Mouse (Mus musculus) gastrocnemius, postnatal 4 days (tissue): Measurements from ENCODE around the gene Ptprm. TPM values are rescaled to one million over a fixed set of nuclear protein-coding genes. Genes with fewer than 3 reads are reported as not detected.
A peak's percentile ranks its signal among the peaks of the same experiment; 100 is the strongest.

ENCODE experiments used
- DNase-seq, 2 experiments: peaks; one replicate each; pipeline ENCODE4 v3.0.0; 2021 to 2022; ENCODE audit warnings: low spot score in 2 of 2, mixed read lengths in 2 of 2
- total RNA-seq, 2 experiments: library from RNA; stranded (reverse); gene quantifications; 2 replicates each; pipeline ENCODE4 v1.2.3; 2021

The Ptprm gene
- total RNA-seq, 2 experiments from 2014 or later: 54.5 to 60.0 TPM

DNA sequence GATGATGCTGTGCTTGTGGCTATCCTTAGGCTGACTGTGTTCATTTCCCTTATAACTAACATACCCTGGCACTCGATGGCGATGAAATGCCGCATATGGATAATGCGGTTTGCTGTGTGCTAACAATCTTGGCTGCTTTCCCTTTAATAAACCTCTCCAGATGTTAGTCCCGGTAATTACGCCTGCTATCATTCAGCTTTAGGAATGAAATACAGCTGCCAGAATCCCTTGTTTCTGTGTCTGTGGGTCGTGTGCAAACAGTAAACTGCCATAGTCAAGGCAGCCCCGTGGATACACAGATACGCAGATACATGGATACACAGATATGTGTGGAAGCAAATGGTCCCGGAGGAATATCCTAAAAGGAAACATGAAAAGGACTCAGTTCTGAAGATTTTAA is 116.8 kb downstream of the Ptprm start:
- DNase-seq: no peak

DNA sequence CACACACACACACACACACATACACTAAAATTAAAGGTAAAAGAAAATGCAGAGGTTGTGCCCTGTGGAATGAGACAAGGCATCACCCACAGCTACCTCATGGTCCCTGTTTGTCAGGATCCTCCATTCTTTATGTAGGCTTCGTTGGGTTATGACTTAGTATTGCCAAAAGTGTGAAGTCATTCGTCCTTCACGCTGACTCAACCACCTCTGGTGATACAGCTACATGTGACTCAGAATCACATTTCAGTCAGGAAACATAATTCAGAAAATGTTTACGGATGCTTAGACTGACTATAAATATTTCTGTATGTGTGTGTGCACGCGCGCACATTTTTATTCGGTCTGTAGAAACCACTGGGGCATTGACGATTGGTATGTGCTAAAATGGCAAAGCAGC is 121.2 kb downstream of the Ptprm start:
- DNase-seq: no peak

DNA sequence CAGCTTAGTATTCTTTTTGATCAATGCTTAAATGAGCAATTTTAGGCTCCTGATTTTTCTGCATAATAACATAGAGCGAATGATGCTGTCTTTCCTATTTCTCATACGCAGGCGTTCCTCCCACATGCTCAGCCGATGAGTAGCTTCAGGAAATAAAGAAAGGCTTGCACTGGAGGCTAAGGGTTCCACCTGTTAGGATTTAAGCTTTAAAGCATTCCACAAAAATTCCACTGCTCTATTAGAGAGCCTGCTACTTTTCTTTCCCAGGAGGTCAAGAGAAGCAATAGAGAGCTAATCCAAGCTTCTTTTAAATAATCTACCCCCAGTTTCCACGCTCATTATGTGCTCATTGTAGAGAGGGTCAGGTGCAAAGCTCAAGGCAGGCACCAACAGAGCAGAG is 127.3 kb downstream of the Ptprm start:
- no peak for DNase-seq

DNA sequence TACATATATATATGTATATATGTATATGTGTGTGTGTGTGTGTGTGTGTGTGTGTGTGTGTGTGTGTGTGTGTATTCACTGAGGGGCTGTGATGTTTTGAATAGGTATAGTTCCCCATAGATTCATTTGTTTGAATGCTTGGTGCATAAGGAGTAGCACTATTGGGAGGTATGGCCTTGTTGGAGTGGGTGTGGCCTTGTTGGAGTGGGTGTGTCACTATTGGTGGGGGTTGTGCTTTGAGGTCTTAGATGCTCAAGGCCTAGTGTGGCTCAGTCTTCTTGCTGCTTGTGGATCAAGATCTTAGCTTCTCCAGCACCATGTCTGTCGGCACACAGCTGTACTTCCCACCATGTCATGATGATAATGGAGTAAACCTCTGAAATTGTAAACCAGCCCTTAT is 138.9 kb downstream of the Ptprm start:
- no peak for DNase-seq

DNA sequence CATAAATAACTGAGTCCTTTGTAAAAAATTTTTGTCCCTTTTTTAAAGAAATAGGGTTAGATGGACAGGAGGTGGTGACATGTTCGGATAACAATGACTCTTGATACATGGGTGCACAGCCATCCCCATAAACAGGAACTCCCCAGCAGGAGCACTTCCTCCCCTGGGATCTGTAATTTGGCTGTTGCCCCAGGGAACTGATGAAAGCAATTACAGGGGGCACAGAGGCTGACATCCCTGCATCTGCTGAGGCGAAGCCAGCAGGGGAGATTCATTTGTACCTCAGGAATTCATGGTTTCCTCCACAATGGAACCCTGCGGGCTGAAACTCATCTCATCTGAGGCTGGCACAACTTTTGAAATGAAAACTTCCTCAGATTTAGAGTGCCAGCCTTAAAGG is 140.5 kb downstream of the Ptprm start:
- DNase-seq: no peak

DNA sequence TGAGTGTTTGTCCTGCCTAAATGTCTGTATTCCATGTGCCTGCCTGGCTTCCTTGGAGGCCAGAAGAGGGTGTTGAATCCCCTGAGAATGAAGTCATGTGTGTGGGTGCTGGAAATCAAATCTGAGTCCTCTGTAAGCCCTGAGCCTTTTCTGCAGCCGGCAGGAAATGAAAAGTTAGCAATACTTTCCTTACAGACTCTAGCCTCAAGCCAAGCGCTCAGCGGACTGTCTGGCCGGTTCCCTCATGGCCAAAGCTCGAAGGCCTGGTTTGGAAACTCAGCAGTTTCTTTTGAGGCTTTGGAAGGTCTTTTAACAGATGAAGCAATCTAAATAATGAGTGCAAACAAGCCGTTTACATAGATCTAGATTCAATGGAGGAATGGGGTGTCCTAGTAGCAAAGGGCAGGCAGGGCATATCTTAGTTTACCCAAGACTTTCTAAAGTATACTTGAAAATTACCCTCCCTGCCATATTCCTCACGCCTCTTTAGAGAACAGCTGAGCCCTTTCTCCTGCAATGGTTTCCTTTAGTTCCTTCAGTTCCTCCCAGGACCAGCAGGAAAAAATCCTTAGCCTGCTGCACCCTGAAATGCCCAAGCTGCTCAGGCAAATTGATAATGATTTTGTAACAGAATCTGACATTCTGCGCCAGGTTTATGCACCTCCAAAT is 144.4 kb downstream of the Ptprm start:
- DNase-seq: peak in 1 of 2 experiments; percentile 9

DNA sequence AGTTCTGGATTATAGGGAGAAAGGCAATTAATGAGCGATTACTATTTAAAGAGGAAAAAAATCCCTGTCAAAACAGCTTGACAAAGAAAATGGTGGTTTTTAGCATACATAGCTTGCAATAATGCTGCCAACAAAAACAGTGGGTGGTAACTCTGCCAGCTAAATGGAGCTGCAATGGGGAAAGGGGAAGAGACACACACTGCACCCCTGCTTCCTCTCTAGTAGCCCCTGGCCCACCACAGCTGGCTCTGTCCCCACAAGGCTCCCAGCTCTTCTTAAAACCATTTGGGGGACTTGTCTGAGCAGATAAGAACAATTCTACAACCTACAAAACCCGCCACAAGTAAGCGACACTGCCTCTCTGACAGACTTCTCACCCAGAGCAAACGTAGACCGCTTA is 145.7 kb downstream of the Ptprm start:
- DNase-seq: no peak

DNA sequence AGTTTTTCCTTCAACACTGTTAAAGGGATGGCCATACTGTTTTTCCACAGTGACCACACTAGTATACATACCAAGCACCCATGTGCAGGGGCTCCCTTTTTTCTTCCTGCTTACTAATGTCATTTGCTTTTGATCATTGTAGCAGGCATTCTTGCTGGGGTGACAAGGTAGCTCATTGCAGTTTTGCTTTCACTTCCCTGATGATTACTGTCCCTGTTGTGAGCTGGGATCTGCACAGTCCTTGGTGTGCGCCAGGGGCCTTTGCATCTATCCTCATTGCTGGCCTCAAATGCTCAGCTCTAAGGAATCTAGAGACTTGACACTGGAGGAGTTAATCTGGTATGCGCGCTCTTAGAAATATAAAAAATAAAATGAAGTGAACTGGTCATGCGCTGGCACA is 147.3 kb downstream of the Ptprm start:
- DNase-seq: no peak

DNA sequence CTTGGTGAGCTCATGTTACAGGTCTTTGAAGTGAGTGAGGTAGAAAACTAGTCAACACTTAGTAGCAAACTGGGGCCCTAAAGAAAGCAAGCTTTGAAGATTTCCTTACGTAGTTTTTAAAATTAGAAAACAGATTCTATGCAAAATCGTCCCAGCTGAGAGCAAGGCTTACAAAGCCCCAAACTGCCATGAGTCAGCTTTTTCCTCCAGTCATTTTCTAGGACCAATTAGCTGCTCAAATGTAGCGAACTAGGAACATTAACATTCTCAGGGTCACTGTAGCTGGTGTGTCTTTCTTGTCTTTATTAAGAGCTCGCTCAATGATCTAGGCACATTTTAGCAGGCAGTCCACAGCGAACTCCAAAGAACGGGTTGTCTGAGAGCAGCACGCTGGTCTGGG is 153.1 kb downstream of the Ptprm start:
- no peak for DNase-seq

DNA sequence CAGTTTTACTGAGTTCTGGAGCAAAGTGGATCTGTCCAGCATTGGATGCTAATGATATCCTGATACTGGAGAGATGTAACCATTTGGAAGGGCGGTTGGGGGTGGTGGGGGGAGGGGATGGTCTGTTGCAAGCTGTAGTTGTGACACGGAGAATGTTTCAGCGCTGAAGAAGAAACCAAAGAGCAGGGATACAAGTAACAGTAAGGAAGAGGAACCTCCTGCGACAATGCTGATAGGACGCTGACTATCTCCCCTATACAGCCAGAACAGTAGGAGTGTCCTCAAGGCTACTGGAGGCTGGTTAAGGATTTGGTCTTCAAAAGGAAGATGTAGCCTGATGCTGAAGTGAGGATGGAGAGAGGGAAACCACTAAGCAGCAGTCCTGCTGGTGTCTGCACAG is 160.5 kb downstream of the Ptprm start:
- DNase-seq: no peak

DNA sequence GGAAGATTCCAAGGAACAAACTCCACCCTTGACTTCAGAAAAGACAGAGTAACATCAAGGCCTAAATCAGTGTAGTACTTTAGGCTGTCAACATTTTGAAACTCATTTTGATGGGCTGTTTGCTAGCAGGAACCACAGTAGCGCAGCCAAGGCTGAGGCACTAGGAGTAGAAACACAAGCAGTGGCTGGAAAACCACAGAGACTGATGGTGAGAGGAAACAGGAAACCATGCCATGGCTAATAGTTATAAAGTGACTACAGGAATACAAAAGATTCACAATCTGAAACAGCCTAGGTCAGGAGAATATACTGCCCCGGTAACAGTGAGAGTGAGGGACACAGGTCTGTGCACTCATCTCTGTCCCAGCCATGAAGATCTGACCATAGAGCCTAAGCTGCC is 165.7 kb downstream of the Ptprm start:
- no peak for DNase-seq

DNA sequence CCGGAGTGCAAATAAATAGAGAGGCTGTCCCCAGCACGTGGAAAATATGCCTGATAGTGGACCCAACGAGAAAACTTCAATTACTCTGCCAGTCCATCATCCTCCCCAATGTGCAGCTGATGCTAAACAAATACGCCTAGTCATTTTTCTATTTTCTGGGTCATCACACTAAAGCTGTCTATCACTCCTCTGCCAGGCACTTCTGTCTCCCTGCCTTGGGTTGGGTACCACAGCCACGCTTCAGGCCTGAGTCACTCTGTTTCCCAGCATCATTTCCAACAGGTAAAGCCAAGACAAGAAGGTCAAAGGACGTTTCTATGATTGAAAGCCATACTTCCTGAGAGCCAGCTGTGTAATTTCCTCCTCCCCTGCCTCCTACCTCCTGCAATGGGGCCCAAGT is 167.4 kb downstream of the Ptprm start:
- DNase-seq: no peak

DNA sequence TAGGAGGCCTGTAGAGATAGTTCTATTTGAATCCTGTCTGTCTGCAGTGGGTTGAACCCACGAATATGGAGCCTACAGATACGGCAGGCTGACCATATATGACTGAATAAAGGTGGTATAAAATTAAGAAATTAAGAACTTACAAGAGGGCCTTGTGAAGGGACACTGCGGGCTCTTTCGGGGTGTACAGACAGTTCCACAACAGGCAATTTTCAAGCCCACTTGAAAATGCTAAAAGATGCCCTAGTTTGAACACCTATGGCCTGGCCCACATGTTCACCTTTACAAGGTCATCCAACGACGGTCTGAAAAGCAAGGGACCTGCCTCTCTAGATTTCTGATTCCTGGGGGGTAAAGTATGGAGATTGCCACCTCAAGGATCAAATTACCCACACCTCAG is 168.3 kb downstream of the Ptprm start:
- DNase-seq: no peak

DNA sequence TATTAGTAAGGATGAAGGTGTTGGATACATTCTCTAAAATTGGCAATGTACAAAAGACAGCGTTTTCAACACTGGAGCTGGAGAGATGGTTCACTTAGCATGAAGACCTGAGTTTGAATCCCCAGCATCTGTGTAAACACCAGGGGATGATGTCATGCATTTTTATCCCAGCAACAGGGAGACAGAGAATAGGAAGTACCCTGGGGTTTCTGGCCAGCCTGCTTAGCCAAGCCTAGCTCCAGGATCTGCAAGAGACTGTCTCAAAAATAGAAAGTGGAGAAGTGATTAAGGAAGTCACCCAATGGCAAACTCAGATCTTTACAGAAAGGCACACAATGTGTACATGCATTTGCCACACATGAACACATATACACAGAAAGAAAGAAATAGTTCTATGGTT is 174.8 kb downstream of the Ptprm start:
- no peak for DNase-seq

DNA sequence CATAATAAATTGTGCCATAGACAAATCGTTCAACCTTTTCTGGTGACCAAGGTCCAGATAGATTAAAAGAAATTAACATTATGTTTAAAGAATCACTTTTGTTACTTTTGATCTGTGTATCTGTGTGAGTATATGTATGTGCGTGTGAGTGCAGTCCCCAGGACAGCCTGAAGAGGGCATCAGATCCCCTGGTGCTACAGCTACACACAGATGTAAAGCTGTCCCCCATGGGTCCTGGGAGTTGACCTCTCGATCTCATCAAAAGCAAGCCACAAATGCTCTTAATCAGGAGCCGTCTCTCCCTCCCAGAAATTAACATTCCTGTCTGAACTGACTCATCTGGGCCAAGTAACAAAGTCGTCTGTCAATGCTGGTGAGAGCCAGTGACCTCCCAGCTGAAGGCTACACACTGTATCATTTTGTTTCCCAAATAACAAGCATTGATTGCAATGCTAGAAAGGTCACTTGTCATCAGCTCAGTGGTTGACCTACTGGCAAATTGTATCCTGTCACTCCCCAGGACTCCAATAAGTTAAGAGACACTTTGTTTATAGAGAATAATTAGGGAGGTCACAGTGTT is 175.5 kb downstream of the Ptprm start:
- DNase-seq: no peak

DNA sequence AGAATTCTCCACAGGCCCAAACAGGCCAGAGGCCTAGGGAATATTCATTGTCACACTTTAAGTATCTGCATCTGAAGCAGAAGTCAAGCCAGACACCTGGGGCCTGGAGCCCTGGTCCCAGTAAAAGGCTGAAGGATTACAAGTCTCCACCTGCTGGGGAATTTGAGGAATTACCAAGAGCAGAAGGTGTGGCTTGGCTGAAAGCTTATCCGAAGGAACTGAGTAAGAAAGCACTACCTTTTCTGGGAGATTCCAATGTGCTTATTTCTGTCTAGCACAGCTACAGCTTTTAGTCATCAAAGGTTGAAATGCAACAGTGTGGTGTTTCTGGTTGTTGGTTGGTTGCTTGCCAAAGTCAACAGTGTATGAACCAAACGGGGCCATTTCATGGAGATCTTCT is 178.4 kb downstream of the Ptprm start:
- peak in 1 of 2 experiments; percentile 12 for DNase-seq

DNA sequence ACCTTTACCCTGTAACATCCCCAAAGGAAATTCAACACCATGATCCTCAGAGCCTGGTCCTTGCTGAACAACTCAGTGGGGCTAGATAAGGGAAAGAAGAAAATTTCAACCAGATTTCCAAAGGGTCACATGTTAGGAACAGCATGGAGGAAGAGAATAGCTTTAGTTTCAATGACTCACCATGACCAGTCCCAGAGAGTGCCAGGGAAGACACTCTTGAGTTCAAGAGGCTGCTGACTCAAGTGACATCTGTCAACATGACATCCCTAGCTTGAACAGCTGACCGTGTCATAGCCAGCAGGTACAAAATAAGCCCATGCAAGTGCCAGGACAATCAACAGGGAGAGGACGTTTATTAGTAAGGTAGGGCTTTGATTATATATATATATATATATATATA is 182.9 kb downstream of the Ptprm start:
- DNase-seq: no peak

DNA sequence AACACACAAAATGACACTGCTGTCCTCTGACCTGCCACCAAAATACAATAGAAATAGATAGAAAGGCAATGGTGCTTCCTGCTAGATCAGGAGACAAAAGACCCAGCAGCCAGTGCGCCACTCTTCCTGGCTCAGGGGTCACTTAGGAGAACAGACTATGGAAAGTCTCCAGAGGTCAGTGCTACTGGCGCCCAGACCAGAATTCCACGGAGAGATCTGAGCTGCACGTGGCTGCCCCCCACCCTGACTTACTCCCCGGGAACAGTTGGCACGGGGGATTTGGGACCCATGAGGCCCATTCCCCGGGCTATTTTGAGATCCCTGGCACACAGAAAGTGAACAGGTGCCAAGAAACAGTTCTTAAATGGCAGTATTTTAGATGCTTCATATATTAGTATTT is 183.6 kb downstream of the Ptprm start:
- DNase-seq: peak in 1 of 2 experiments; percentile 14

DNA sequence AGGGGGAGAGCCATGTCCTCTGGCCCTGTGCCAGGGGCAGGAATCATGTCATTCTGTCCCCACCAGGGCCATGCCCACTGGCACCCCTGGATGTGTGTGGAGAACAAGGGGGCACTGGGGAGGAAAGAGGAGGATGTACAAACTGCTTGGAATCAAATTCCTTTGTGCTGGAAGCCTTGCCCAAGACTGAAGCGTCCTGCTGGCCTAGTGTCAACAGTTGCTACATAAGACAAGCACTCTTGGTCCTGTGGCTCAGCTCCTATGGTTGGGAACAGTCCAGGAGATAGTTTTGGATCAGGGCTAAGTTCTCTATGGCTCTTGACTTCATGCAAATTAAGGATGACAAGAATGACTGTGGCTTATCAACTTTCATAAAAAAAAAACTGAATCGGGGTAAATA is 188.4 kb downstream of the Ptprm start:
- DNase-seq: no peak

DNA sequence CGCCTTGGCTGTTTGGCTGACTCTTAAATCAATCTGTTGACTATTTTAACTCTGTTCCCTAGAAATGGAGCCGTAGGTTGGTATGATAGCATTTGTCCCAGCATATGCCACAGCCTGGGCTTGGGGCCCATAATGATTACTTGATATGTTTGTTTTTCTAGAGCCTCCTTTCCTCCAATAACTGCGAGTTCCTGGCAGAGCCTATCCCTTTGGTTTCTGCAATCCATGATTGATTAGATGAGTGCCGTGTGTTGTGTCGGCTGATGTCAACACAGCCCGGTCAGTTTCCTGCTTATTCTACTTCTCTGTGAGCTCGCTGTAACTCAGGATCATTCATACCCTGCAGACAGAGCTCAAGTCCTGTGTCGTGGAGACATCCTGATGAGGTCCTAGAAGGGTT is 194.6 kb downstream of the Ptprm start:
- no peak for DNase-seq

DNA sequence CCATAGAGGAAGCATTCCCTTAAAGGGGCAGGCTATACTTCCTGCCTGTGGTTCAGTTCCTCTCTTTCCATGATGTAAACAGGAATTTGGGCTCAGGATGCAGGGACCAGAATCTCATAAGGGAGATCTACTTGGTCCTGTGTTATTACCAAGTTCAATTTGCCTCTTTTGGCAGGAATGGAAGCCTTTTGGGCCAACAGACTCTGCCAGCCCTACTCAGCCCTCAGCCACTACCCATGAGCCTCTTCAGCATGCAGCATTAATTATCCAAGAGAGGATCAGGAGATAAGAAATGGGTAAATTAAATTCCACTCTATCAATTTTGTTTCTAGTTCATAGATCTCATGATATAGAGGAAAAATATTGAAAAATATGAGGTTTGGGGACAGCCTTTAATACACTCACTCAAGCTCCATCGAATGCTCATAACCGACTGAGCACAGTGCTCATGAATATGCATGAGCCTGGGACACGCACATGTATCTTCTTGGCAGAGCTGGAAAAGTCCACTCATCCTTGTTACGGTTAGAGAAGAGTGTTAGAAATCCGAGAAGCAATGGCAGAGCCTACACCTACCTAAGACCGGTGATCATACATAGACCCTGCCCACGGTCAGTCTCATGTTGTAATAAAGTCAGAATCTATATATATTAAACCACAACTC is 197.0 kb downstream of the Ptprm start:
- DNase-seq: no peak

DNA sequence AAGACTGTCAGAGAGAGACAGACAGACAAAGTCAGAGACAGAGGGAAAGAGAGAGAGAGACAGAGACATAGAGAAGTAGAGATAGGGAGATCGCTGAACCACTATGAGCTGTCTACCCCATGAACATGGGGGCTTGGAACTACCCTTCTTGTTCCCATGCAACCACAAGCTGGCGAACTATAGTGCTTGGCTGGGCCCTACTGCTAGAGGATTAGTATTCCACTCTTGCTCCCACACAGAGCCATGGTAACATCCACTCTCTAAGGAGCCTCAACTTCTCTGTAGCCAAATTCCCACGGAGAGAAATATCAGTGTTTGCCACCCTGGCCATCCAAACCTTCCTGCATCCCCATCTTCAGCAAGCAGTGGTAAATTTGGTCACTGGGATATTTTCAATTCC is 202.0 kb downstream of the Ptprm start:
- DNase-seq: no peak

DNA sequence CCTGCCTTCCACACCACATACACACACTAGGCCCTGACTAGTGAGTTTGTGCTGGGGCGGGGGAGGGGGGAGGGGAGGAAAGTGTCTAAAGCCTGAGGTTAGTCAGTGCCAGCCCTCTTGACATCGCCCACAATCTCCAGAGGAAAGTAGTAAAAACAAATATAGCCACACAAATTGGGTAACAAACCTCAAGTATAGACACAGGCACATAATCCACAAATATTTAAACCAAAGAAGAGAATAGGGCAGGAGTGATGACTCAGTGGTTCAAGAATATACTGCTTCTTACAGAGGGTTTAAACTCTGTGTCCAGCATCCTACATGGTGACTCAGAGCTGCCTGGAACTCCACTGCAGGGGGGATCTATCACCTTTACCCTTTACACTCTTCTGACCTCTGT is 203.8 kb downstream of the Ptprm start:
- no peak for DNase-seq
